Mouse (Mus musculus): ENCODE results near the gene Akr1c21. TPM values are rescaled to one million over a fixed set of nuclear protein-coding genes. Genes with fewer than 3 reads are reported as not detected.
A peak's percentile ranks its signal among the peaks of the same experiment; 100 is the strongest.
"Not testable (repeated sequence)": the region's sequence is repeated elsewhere in the genome, so short reads cannot be mapped to it uniquely, and the experiment has no call there.

Gene Akr1c21
- polyA plus RNA-seq (2014; fragmentation: Nextera tagmentation; extraction: Ambion mirVana) = not detected in 2 replicates

DNA sequence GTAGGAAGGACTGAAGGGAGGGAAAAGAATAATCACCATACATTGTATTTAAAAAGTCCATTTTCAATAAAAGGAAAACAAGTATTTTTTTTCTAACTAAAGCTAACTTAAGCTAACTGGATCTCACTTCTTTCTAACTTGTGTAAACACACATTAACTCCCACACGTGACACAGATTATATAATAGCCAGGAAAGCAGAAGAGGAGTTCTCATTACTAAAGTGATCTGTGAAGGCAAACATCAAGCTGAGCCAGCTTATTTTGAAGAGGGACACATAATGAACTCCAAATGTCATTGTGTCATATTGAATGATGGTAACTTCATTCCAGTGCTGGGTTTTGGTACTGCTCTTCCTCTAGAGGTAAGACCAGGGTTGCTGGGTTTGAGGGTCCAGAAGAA, at the start of gene Akr1c21:
Gene Akr1c21, plus strand, starts transcription at position 205 of the 400 bp plus-strand sequence.
- Histone ChIP-seq H3K27me3 (ENCODE audit: control insufficient read depth, insufficient read depth, low read length) (no peaks in the 10 kb centered on the region), H3K9ac (ENCODE audit: low read depth, low read length) (no peak within 1 kb of the TSS), H3K9me3 (replicated peaks; ENCODE audit: control insufficient read depth, low read length) (no peaks in the 10 kb centered on the region), H3K36me3 (ENCODE audit: control insufficient read depth, insufficient read depth, low read length) (no peaks in the 10 kb centered on the region), H3K4me1 (ENCODE audit: control insufficient read depth, insufficient read depth, low read length) (no peaks in the 10 kb centered on the region), H3K4me2 (no peak within 1 kb of the TSS), H3K4me3 (ENCODE audit: low read depth, low read length) (no peak within 1 kb of the TSS), H3K27ac (ENCODE audit: low read depth, low read length) (no peak within 1 kb of the TSS)
- ATAC-seq (replicated peaks; ENCODE audit: insufficient number of reproducible peaks, low FRiP score, low TSS enrichment) = no peak
- 53% methylated on average over 1 of the region's 1 CpGs for WGBS (ENCODE audit: insufficient replicate concordance)

DNA sequence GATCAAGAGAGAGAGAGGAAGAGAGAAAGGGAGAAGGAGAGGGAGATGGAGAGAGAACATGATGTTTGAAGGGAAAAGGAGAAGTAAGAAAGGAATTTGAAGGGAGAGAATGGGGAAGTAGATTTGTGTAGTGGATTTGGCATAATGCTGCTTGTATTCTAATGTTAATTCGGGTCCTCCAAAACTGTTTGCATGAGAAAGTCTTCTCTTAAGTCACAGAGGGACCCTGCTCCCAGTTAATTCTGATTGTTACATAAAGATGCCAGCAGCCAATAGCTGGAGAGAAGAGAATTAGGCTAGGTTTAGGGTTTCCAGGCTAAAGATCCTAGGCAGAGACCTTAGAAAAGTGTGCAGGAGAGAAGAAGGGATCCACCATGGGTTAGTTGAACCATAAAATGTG, 14.7 kb upstream of the Akr1c21 start:
- Histone ChIP-seq H3K9me3 (replicated peaks; ENCODE audit: control insufficient read depth, low read length) (no peaks in the 10 kb centered on the region), H3K4me2 (no peak overlapping the region), H3K27me3 (ENCODE audit: control insufficient read depth, insufficient read depth, low read length) (no peaks in the 10 kb centered on the region), H3K27ac (ENCODE audit: low read depth, low read length) (no peak overlapping the region), H3K4me3 (ENCODE audit: low read depth, low read length) (no peak overlapping the region), H3K36me3 (ENCODE audit: control insufficient read depth, insufficient read depth, low read length) (no peaks in the 10 kb centered on the region), H3K9ac (ENCODE audit: low read depth, low read length) (no peak overlapping the region), H3K4me1 (ENCODE audit: control insufficient read depth, insufficient read depth, low read length) (no peaks in the 10 kb centered on the region)
- no peak for ATAC-seq (replicated peaks; ENCODE audit: insufficient number of reproducible peaks, low FRiP score, low TSS enrichment)
- 53% methylated on average over 1 of the region's 1 CpGs for WGBS (ENCODE audit: insufficient replicate concordance)

DNA sequence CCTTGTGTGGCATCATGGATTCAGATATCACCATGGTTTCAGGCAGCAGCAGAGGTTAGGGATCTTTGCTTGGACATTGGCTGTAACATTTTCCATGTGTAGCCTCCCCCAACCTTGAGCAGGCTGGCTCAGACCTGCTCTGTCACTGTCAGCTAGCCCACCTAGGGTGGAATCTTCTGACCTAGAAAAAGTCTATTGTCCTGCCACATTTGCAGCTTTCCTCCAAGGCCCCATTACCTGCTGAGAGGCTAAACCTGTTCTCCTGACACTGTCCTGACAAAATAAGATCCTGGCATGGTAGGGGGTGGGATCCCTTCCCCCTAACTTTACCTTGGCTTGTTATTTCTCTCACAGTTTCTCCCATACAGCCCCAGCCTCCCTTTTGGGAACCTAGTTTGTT, 13.4 kb upstream of the Akr1c21 start:
- H3K9ac ChIP-seq (ENCODE audit: low read depth, low read length) = no peak overlapping the region
- no peak for ATAC-seq (replicated peaks; ENCODE audit: insufficient number of reproducible peaks, low FRiP score, low TSS enrichment)

DNA sequence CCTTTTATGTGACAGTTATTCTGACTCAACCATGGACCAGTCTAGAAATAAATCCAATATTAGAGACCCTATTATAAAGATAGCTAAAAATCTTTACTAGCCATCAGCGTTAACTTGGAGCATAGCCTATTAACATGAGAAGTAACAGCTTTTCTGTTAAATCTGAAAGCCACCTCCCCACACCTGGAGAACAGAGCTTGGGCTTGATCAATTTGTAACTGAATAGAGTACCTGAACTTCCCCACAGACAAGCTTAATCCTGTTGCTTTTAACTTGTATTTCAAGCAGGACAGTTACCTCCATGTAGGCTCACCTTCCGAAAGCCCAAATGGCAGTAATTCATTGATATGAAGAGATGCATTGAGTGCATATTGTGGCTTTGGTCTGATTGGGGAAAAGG, 7.9 kb upstream of the Akr1c21 start:
- 77% methylated on average over 2 of the region's 2 CpGs for WGBS (ENCODE audit: insufficient replicate concordance)
- no peak overlapping the region for H3K4me2 ChIP-seq
- H3K9ac ChIP-seq (ENCODE audit: low read depth, low read length) = no peak overlapping the region
- H3K36me3 ChIP-seq (ENCODE audit: control insufficient read depth, insufficient read depth, low read length) = no peaks in the 10 kb centered on the region
- ATAC-seq (replicated peaks; ENCODE audit: insufficient number of reproducible peaks, low FRiP score, low TSS enrichment) = no peak
- H3K4me3 ChIP-seq (ENCODE audit: low read depth, low read length) = no peak overlapping the region
- H3K9me3 ChIP-seq (replicated peaks; ENCODE audit: control insufficient read depth, low read length) = no peaks in the 10 kb centered on the region
- H3K4me1 ChIP-seq (ENCODE audit: control insufficient read depth, insufficient read depth, low read length) = no peaks in the 10 kb centered on the region
- no peak overlapping the region for H3K27ac ChIP-seq (ENCODE audit: low read depth, low read length)
- no peaks in the 10 kb centered on the region for H3K27me3 ChIP-seq (ENCODE audit: control insufficient read depth, insufficient read depth, low read length)

More for the DNA sequence above, 13.4 kb upstream of the Akr1c21 start:
- Histone ChIP-seq H3K4me3 (ENCODE audit: low read depth, low read length) (no peak overlapping the region), H3K4me2 (no peak overlapping the region), H3K36me3 (ENCODE audit: control insufficient read depth, insufficient read depth, low read length) (no peaks in the 10 kb centered on the region), H3K4me1 (ENCODE audit: control insufficient read depth, insufficient read depth, low read length) (no peaks in the 10 kb centered on the region), H3K9me3 (replicated peaks; ENCODE audit: control insufficient read depth, low read length) (no peaks in the 10 kb centered on the region), H3K27me3 (ENCODE audit: control insufficient read depth, insufficient read depth, low read length) (no peaks in the 10 kb centered on the region), H3K27ac (ENCODE audit: low read depth, low read length) (no peak overlapping the region)

DNA sequence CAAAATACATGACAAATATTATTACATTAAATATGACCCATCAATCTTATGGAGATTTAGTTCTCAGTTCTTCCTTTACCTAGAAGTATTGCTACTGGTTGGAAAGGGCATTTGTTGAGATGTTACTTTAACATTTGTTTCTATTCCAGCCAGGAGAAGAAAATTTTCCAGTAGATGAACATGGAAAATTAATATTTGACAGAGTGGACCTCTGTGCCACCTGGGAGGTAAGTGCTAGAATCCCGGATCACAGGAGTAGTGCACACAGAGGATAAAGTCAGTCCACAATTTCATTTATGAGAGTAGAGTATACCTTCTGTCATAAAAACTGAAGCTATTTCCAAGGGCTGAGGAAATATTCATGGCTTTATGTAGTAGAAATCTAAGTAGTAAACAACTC, 3.0 kb downstream of the Akr1c21 start:
- no peak overlapping the region for H3K27ac ChIP-seq (ENCODE audit: low read depth, low read length)
- no peak overlapping the region for H3K4me2 ChIP-seq
- no peak overlapping the region for H3K9ac ChIP-seq (ENCODE audit: low read depth, low read length)
- ATAC-seq (replicated peaks; ENCODE audit: insufficient number of reproducible peaks, low FRiP score, low TSS enrichment) = no peak
- H3K27me3 ChIP-seq (ENCODE audit: control insufficient read depth, insufficient read depth, low read length) = no peaks in the 10 kb centered on the region
- H3K9me3 ChIP-seq (replicated peaks; ENCODE audit: control insufficient read depth, low read length) = no peaks in the 10 kb centered on the region
- 92% methylated on average over 1 of the region's 1 CpGs for WGBS (ENCODE audit: insufficient replicate concordance)
- no peaks in the 10 kb centered on the region for H3K4me1 ChIP-seq (ENCODE audit: control insufficient read depth, insufficient read depth, low read length)
- no peaks in the 10 kb centered on the region for H3K36me3 ChIP-seq (ENCODE audit: control insufficient read depth, insufficient read depth, low read length)
- H3K4me3 ChIP-seq (ENCODE audit: low read depth, low read length) = no peak overlapping the region

DNA sequence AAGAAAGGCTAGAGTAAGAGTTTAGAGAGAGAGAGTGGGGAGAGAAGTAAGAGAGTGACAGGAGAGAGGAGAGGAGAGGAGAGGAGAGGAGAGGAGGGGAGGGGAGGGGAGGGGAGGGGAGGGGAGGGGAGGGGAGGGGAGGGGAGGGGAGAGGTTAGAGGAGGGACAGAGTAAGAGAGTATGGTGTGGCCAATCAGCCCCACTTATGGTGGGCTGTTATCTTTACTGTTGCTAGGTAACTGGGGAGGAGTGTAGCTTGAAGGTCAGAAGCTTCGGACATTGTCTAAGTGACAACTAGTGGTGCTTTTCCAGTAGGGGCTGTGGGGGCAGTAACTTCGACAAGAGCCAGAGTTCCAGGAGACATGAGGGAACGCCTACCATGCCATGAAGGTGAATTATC, 29.6 kb downstream of the Akr1c21 start:
- ATAC-seq (replicated peaks; ENCODE audit: insufficient number of reproducible peaks, low FRiP score, low TSS enrichment) = peak; percentile 61; the same call in 1 of the 2 replicates
- H3K9ac ChIP-seq (ENCODE audit: low read depth, low read length); H3K4me2 ChIP-seq; H3K27me3 ChIP-seq (ENCODE audit: control insufficient read depth, insufficient read depth, low read length); H3K9me3 ChIP-seq (replicated peaks; ENCODE audit: control insufficient read depth, low read length); H3K27ac ChIP-seq (ENCODE audit: low read depth, low read length); H3K36me3 ChIP-seq (ENCODE audit: control insufficient read depth, insufficient read depth, low read length); H3K4me1 ChIP-seq (ENCODE audit: control insufficient read depth, insufficient read depth, low read length); H3K4me3 ChIP-seq (ENCODE audit: low read depth, low read length): not testable (repeated sequence)
- 34% methylated on average over 3 of the region's 3 CpGs for WGBS (ENCODE audit: insufficient replicate concordance)

DNA sequence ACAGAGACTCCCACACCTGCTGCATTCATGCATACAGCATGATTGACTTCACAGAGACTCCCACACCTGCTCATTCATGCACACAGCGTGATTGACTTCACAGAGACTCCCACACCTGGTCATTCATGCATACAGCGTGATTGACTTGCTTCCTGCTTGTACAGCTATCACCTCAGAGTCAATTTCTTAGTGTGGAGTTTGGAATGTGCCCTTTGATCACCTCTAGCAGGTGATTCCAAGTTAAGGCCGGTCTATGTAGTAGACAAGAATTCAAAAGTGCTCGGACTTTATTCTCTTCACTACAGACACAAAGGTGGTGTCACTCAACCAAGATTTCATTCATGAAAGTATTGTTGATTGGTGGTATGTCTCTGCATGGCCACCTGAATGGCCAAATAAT, 32.9 kb downstream of the Akr1c21 start:
- H3K4me3 ChIP-seq (ENCODE audit: low read depth, low read length) = no peak overlapping the region
- no peak overlapping the region for H3K27ac ChIP-seq (ENCODE audit: low read depth, low read length)
- no peaks in the 10 kb centered on the region for H3K4me1 ChIP-seq (ENCODE audit: control insufficient read depth, insufficient read depth, low read length)
- no peak overlapping the region for H3K9ac ChIP-seq (ENCODE audit: low read depth, low read length)
- H3K9me3 ChIP-seq (replicated peaks; ENCODE audit: control insufficient read depth, low read length) = no peaks in the 10 kb centered on the region
- no peaks in the 10 kb centered on the region for H3K27me3 ChIP-seq (ENCODE audit: control insufficient read depth, insufficient read depth, low read length)
- H3K36me3 ChIP-seq (ENCODE audit: control insufficient read depth, insufficient read depth, low read length) = no peaks in the 10 kb centered on the region
- H3K4me2 ChIP-seq = no peak overlapping the region
- ATAC-seq (replicated peaks; ENCODE audit: insufficient number of reproducible peaks, low FRiP score, low TSS enrichment) = no peak
- WGBS (ENCODE audit: insufficient replicate concordance) = 83% methylated on average over 4 of the region's 4 CpGs

DNA sequence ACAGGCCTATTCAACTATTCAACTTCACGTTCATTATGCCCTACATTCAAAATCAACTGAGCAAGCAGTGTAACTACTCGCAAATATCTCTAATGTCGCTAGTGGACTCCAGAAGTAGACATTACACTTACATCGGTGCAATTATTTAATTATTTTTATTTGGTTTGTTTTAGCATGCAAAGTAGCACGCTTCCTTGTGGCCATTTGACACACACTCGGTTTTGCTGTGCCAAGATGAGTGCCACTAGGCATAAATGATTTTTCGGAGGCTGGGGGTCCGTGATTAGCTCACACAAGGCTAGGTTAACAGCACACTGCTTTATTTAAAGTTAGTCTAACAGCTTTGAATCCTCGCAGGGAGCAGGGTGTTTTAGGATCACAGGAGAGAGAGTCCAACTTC, 34.7 kb downstream of the Akr1c21 start:
- 30% methylated on average over 9 of the region's 9 CpGs for WGBS (ENCODE audit: insufficient replicate concordance)
- Histone ChIP-seq H3K27ac (ENCODE audit: low read depth, low read length) (no peak overlapping the region; the same call in 1 of the 2 replicates), H3K4me3 (ENCODE audit: low read depth, low read length) (peak overlapping the region; percentile 65), H3K9ac (ENCODE audit: low read depth, low read length) (peak overlapping the region; percentile 85), H3K4me1 (ENCODE audit: control insufficient read depth, insufficient read depth, low read length) (no peaks in the 10 kb centered on the region), H3K9me3 (replicated peaks; ENCODE audit: control insufficient read depth, low read length) (no peaks in the 10 kb centered on the region), H3K36me3 (ENCODE audit: control insufficient read depth, insufficient read depth, low read length) (no peaks in the 10 kb centered on the region), H3K27me3 (ENCODE audit: control insufficient read depth, insufficient read depth, low read length) (no peaks in the 10 kb centered on the region), H3K4me2 (peak overlapping the region; percentile 73)
- ATAC-seq (replicated peaks; ENCODE audit: insufficient number of reproducible peaks, low FRiP score, low TSS enrichment) = peak; percentile 47; the same call in 1 of the 2 replicates

DNA sequence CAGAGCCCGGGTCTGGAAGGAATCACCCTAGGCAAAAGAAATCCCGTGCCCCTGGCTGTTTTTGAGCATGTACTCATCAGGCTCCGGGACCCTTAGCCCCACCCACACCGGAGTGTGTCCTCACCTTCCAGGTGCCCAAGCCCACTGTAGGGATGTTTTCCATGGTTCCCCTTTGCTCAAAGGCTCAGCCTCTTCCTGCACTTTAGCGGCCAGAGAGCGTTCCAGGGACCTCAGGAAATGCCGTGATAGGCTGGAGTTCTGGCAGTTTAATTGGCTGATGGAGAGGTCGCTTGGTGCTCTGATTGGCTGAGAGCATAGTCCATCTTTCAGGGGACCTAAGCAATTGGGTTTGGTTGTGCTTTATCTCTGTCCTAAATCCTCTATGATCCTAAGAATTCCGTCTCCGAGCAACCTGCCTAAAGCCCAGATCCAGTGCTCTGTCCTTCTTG, 35.1 kb downstream of the Akr1c21 start, which contains the start of gene Akr1e1:
Gene Akr1e1, minus strand, starts transcription at position 214 of the 449 bp plus-strand sequence.
- H3K4me2 ChIP-seq = peak within 1 kb of the TSS; percentile 73
- no peaks in the 10 kb centered on the region for H3K9me3 ChIP-seq (replicated peaks; ENCODE audit: control insufficient read depth, low read length)

More for the DNA sequence above, 35.1 kb downstream of the Akr1c21 start, which contains the start of gene Akr1e1:
- peak; percentile 99 for ATAC-seq (replicated peaks; ENCODE audit: insufficient number of reproducible peaks, low FRiP score, low TSS enrichment)
- peak within 1 kb of the TSS; percentile 85 for H3K9ac ChIP-seq (ENCODE audit: low read depth, low read length)
- WGBS (ENCODE audit: insufficient replicate concordance) = 3% methylated on average over 10 of the region's 10 CpGs
- no peaks in the 10 kb centered on the region for H3K36me3 ChIP-seq (ENCODE audit: control insufficient read depth, insufficient read depth, low read length)
- peak within 1 kb of the TSS; percentile 65 for H3K4me3 ChIP-seq (ENCODE audit: low read depth, low read length)
- H3K4me1 ChIP-seq (ENCODE audit: control insufficient read depth, insufficient read depth, low read length) = no peaks in the 10 kb centered on the region
- no peak within 1 kb of the TSS; the same call in 1 of the 2 replicates for H3K27ac ChIP-seq (ENCODE audit: low read depth, low read length)
- no peaks in the 10 kb centered on the region for H3K27me3 ChIP-seq (ENCODE audit: control insufficient read depth, insufficient read depth, low read length)

Measured in heart, embryonic 11.5 days (tissue).